Mouse (Mus musculus): Measurements from ENCODE around the gene Dusp13.

Dusp13 gene

GRCm38 (mm10) chr14:21729936-21730335 lies 21.0 kb downstream of the Dusp13 start:
- TF ChIP-seq GATA4 (IDR thresholded peaks at IDR 0.05; ENCODE audit: insufficient replicate concordance, low read length): no peak

GRCm38 (mm10) chr14:21729031-21729732 lies 21.8 kb downstream of the Dusp13 start:
- no peak for TF ChIP-seq GATA4 (IDR thresholded peaks at IDR 0.05; ENCODE audit: insufficient replicate concordance, low read length)

- TF ChIP-seq GATA4 (IDR thresholded peaks at IDR 0.05; ENCODE audit: insufficient replicate concordance, low read length): no peak
These were observed 28.8 kb downstream of the Dusp13 start for GRCm38 (mm10) chr14:21722021-21722698.

GRCm38 (mm10) chr14:21720430-21721205 lies 30.4 kb downstream of the Dusp13 start:
- no peak for TF ChIP-seq GATA4 (IDR thresholded peaks at IDR 0.05; ENCODE audit: insufficient replicate concordance, low read length)

GRCm38 (mm10) chr14:21719646-21720383 lies 31.2 kb downstream of the Dusp13 start:
- no peak for TF ChIP-seq GATA4 (IDR thresholded peaks at IDR 0.05; ENCODE audit: insufficient replicate concordance, low read length)

- TF ChIP-seq GATA4 (IDR thresholded peaks at IDR 0.05; ENCODE audit: insufficient replicate concordance, low read length): no peak
These were observed 36.5 kb downstream of the Dusp13 start, which contains the start of gene Dupd1 for GRCm38 (mm10) chr14:21714486-21714885. Dupd1 (minus strand) TSS chr14:21714576.

- TF ChIP-seq GATA4 (IDR thresholded peaks at IDR 0.05; ENCODE audit: insufficient replicate concordance, low read length): no peak
These were observed 39.8 kb downstream of the Dusp13 start for GRCm38 (mm10) chr14:21711231-21711630.

- TF ChIP-seq GATA4 (IDR thresholded peaks at IDR 0.05; ENCODE audit: insufficient replicate concordance, low read length): no peak
These were observed 41.4 kb downstream of the Dusp13 start for GRCm38 (mm10) chr14:21709545-21709944.

- TF ChIP-seq GATA4 (IDR thresholded peaks at IDR 0.05; ENCODE audit: insufficient replicate concordance, low read length): no peak
These were observed 44.0 kb downstream of the Dusp13 start for GRCm38 (mm10) chr14:21706759-21707571.

GRCm38 (mm10) chr14:21705462-21705861 lies 45.5 kb downstream of the Dusp13 start:
- TF ChIP-seq GATA4 (IDR thresholded peaks at IDR 0.05; ENCODE audit: insufficient replicate concordance, low read length): no peak

GRCm38 (mm10) chr14:21703255-21703654 lies 47.7 kb downstream of the Dusp13 start:
- TF ChIP-seq GATA4 (IDR thresholded peaks at IDR 0.05; ENCODE audit: insufficient replicate concordance, low read length): peak; percentile 75; the same call in 1 of the 2 replicates

- TF ChIP-seq GATA4 (IDR thresholded peaks at IDR 0.05; ENCODE audit: insufficient replicate concordance, low read length): no peak
These were observed 48.3 kb downstream of the Dusp13 start for GRCm38 (mm10) chr14:21702691-21703090.

GRCm38 (mm10) chr14:21696186-21696830 lies 54.7 kb downstream of the Dusp13 start:
- no peak for TF ChIP-seq GATA4 (IDR thresholded peaks at IDR 0.05; ENCODE audit: insufficient replicate concordance, low read length)

GRCm38 (mm10) chr14:21695020-21695419 lies 56.0 kb downstream of the Dusp13 start:
- no peak for TF ChIP-seq GATA4 (IDR thresholded peaks at IDR 0.05; ENCODE audit: insufficient replicate concordance, low read length)

Measured in liver, adult (tissue).